Mouse (Mus musculus) neutrophil, adult 5-6 weeks (primary cell): ENCODE data around the gene Ncbp3. TPM values are rescaled to one million over a fixed set of nuclear protein-coding genes. Genes with fewer than 3 reads are reported as not detected.

Source experiments
- ATAC-seq: fragments of 151-379, 151-347 bp; 2 replicates; pipeline ENCODE4 v1.8.0; 2017; ENCODE audit warnings: mild to moderate bottlenecking, moderate TSS enrichment; ENCODE audit not compliant: insufficient number of reproducible peaks, poor library complexity, low FRiP score, severe bottlenecking; ENCODE audit errors: extremely low read depth
- total RNA-seq: library from RNA; stranded (forward); fragments of 200-1000 nt; gene quantifications from 2 replicates; pipeline ENCODE4 v1.2.3, GENCODE M21; 2017

Gene Ncbp3
- total RNA-seq = 17.4 and 18.7 TPM in 2 replicates

DNA sequence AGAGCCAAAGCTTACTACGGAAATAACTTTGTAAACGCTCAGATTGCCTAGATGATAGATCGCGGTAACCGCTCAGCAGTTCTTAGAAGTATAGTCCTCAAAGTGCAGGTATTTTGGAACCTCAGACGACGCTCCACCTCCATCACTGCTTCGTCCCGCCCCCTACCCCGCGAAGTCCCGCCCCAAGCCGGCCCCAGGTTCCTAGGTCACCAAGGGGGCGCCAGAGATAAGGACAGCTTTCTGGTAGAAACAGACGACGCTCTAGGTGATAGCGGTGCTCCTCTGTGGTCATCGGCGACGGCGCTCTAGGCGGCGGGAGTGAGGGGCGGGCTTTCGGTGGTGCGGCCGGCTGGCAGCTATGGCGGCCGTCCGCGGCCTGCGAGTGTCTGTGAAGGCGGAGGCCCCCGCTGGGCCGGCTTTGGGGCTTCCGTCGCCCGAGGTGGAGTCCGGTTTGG is at the start of gene Ncbp3:
TSS of gene Ncbp3 (plus strand) at position 242 of the 455 bp plus-strand sequence.
- peak; percentile 97 for ATAC-seq

DNA sequence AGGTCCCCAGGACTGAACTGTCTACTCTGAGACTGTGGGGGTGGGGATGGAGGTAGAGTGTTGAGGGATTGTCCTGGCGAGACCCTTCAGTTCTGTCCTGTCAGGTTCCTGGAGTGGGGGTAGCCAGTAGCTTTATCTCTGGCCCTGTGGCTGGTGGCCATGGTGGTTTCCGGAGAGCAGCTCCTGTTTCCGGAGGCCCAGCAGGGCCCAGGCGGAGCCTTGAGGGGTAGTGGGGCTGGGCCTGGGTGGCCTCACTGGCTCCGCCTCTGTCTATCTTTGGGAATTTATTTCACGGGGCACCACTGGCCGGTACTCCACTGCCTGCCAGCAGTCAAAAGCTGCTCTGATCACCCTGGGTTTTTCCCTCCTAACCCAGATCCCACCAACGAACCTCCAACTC is 48.8 kb upstream of the Ncbp3 start, which contains the start of gene P2rx1:
TSS of gene P2rx1 (plus strand) at position 333 of the 400 bp plus-strand sequence.
- no peak for ATAC-seq

DNA sequence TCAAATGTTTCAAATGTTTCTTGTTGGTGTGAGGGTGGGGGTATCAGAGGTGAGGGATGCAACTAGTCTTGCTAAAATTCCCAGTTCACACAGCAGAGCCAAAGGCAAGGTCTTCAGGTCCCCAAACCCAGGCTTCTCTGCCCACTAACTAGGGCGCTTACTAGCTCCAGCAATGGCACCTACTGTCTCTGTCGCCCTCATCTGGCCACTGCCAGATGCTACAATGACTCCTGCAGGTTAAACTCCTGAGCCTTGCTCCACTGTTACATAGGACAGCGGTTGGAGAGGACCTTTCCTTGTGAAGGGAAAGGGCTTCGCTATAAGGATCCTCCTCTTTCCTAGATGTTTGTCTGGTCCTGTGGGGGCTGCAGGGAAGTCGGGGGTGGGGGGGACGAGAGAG is 46.6 kb upstream of the Ncbp3 start:
- ATAC-seq = peak; percentile 77

DNA sequence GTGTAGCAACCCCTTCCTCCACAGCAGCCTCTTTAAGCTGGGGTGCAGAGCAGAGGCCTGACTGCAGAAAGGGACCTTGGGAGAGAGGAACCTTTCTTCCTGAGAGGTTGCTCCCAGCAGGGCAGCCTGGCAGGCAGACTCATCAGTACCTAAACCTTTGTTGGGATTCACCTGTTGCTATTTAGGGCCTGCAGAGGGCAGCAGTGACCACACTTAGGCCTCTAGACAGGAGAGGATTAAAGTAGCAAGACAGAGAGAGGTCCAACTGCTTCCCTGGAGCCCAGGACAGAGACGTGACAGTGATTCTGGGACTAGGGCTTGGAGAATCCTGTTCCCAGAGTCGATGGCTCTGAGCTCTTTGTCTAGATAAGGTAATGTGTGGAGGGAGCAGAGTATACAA is 41.2 kb upstream of the Ncbp3 start:
- ATAC-seq = peak; percentile 78

DNA sequence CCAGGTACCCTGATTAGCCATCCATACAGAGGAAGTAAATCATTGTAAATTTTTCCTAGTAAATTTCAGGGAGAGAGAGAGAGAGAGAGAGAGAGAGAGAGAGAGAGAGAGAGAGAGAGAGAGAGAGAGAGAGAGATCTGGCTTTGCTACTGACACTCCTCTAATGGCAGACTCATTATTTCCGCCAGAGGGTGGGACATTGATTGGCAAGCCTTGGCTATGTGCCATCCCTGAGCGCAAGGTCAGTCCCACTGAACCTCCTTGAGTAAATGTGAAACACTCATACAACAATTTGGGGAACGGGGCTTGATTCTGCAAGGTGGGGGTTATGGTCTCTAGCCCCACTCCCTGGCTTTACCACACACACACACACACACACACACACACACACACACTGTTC is 40.5 kb upstream of the Ncbp3 start:
- no peak for ATAC-seq

DNA sequence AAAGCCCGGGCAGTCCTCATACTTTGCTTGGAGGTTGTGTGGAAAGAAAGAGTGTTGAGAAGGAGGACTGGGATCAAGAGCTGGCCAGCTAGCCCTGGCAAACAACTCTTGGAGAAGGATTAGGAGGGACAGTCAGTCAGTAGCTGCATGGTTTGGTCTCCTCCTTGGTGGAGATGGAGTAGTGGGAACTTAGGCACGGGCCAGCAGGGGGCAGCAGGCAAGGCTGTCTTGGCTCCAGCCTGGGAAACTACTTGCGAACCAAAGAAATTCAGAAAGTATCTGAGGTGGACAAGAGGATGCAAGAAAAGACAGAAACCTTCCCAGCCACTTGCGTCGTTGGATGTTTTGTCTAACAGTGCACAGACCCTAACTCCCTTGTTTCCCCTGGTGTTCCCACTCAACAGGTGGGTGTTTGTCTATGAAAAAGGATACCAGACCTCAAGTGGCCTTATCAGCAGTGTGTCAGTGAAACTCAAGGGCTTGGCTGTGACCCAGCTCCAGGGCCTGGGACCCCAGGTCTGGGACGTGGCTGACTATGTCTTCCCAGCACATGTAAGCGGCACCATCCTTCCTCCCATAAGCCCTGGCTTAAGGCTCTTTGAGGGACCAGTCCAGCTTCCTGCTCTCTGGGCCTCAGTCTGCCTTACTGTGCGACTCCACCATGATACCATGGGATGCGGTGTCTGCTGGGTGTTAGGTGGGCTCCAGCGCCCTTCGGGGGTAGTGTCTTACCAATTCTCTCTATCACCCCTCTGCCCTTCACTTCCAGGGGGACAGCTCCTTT is 39.7 kb upstream of the Ncbp3 start:
- ATAC-seq = peak; percentile 57

DNA sequence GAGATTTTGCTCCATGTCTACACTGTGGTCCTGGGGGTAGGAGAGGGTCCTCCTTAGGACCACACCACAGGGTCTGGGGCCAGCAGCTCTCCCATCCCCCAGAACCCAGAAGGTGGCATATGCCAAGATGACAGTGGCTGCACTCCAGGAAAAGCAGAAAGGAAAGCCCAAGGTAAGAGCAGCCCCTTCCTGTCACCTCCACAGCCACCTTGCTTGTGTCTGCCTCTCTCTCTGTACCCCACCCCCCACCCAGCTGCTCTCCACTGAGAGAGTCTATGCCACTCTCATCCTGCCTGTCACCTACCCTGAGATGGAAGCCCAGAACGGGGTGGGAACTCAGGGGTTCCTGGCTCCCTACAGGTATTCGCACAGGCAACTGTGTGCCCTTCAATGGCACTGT is 38.8 kb upstream of the Ncbp3 start:
- no peak for ATAC-seq

DNA sequence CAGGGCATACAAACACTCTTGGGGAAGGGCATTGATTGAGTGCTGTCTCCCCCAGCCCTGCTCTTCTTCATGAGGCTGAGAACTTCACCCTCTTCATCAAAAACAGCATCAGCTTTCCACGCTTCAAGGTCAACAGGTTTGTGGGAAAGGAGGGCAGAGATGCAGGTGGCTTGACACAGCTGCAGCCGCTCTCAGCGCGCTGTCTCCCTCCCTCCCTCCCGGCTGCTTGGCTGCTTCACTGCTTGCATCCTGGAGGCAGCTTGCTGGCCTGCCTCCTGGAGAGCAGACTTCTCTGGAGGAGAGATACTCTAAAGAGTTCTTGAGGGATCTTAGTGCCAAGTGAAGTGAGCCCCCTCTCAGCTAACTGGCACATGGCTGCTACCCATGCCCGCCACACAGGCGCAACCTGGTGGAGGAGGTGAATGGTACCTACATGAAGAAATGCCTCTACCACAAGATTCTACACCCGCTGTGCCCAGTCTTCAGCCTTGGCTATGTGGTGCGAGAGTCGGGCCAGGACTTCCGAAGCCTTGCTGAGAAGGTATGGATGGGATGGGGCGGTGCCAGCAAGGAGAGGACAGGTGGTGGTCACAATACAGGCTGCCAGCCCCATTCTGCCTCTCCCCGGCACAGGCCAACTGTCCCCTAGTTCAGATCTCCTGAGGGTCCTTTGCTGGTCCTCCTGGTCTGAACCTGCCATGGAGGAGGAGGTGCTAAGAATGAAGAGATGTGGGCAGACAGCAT is 37.9 kb upstream of the Ncbp3 start:
- ATAC-seq = no peak

DNA sequence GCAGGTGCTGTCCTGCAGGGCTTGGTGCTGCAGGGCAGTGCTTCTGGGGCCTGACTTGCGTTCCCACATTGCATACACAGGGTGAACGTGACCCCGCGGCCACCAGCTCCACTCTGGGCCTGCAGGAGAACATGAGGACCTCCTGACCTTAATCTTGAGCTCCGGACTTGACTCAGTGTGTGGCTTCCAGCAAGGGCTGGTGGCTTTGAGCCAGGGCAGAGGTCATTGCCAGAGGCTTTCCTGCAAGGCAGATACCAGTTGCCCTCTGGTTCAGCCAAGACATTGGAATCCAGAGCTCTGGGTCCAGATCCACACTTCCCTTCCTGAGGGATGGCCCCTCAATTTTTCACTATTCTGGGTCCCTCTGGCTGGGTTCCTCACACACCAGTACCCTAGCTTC is 33.6 kb upstream of the Ncbp3 start:
- ATAC-seq = no peak

DNA sequence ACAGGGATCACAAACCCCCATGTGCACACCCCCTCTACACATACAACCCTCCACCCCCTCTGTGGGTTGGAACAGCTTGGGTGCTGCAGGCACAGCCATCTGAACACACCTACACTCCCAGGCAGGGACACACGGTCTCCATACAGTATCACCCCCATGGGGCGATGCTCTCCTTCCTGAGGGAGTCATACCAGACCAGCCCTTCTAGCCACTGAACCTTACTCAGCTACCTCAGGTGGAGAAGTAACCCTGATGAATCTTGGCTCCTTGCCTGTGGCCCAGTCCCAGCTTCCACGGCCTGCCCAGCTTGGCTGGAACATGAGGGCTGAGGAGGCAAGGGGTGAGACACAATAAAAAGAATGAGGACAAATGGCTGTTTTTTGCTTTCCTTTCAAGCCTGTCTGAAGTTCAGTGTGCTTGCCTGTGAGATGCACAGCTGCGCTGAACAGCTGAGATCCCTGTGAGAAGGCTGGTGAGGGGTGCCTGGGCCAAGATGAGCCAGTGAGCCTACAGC is 32.7 kb upstream of the Ncbp3 start:
- ATAC-seq = no peak

DNA sequence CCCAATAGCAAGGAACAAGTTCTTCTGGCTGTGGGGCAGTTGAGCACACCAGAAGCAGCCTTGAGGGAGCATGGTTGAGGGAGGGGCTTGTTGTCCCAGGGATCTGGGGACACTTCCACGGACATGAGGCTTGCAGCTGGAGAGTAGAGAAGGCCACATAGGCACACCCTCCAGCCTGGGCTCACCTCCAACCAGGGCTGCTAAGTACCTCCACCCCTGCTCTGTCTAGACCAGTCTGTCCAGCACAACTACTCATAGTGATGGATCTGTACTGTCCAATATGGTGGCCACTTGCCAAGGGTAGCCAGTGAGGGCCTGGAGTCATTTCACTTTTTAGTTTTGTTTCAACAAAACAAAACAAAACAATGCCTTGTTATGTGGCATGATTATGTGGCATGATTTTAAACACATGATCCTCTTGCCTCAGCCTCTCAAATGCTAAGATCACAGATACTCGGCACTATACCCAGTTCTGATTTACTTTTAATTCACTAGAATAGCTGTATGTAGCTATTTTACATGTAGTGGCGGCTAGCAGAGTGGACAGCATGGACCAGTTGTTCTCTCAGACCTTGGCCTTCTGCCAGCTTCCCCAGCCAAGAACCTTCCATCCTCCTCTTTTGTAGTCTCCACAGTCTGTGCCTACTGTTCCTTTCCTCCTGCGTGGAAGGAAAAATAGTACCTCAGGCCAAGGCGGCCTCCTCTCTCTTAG is 32.0 kb upstream of the Ncbp3 start:
- no peak for ATAC-seq

DNA sequence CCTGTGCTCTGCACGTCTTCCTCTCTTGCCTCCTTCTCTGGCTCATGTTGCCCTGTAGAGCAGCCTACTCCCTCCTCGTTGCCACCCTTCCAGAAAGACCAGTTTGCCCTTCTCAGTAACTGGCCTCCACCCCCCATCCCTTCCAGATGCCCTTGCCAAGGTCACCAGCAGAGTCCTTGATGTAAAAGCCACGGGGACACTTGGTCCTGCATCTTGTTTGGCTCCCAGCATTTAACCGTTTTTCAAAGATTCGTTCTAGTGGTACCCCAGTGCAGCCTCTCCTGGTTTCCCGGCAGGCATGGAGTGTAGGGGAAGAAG is 31.5 kb upstream of the Ncbp3 start:
- no peak for ATAC-seq

DNA sequence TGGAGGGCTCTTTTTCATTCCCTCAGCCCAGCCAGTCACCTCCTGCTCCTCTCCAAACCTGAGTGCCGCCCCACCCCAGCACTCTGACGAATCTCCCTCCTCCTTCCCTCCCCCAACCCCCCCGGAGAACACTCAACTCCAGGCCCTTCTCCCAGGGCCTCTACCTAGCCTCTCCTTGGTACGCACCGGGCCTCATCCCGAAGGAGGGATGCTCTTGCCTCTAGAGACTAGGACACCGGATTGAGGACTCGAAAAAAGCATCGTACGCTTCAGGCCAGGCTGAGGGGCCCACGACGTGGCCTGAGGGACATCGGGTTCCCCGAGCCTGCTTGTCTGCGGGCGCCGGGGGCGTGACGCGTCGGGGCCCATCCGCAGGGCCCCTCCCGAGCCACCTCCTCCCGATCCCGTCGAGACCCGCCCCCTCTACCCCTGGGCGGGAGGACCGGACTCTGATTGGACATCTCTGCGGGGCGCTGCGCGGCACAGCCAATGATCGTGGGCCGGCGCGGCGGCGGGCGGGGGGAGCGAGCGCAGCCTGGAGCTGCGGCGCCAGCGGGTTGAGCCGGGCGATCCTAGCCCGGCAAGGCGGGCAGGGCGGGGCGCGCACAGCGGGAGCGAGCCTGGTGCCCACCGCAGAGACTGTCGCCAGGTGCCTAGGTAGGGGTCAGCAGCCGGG is 29.0 kb upstream of the Ncbp3 start, which contains the start of gene Camkk1:
TSS of gene Camkk1 (plus strand) at position 538 of the 676 bp plus-strand sequence.
- peak; percentile 81 for ATAC-seq

DNA sequence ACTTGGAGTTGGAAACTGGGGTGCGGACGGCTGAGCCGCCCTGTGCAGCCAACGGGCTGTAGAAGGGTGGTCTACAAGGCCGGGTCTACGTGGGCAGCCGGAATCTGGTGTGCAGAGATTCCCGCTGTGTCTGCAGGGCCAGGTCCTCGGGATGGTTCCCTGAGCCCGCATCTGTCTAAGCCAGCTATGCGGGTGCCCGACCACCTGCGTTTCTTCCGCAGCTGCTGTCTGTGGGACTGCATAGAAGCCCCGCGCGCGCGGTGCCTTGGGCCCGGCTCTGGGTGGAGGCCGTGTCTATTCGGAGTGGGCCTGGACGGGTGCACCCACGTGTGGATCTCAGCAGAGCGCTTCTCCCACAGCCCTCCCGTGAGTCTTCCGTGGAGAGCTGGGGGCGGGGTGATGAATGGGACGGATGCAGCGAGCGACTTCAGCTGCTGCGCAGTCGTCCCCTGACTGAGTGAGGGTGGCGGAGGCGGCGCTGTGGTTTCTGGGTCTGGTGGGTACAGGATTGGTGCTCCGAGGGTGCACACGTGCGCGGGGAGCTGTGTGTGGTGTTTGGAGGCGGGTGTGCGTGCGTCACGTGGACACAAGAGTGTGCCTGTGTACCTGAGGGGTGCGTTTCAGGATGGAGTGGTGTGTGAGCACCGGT is 28.3 kb upstream of the Ncbp3 start:
- ATAC-seq = peak; percentile 59

DNA sequence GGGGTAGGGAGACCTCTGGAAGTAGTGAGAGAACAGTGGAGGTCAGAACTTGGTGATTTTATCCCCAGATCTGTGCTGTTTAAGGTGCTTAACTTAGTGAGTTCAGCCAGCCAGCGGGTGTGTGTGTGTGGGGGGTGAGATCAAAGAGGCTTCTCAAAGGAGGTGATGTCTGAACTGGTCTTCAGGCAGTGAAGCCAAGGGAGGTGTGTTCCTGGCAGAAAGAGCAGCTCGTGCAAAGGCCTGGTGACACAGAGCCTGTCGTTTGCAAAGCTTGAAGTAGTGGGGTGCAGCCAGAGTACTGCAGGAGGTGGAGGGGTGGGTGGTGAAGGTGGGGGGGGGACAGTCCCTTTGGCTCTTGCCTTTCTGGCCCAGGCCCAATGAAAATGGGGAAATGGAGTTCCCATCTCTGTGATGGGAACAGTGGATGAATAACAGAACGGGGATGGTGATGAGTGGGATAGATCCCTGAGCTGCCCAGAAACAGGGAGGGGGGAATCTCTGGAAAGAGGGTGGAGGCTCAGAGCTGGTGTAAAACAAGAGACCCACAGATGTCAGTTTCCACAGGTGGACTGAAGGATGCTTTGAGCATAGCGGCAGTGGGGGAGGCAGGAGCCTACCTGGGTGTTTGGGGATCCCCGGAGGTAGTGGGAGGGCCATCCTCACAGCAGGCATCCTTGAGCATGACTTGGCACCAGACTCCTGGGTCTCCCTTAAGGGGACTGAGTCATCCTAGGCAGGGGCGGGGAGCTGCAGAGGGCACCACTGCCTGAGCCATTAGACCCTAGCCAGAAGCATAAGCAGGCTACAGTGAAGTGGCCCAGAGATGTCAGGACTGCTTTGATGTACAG is 26.4 kb upstream of the Ncbp3 start:
- no peak for ATAC-seq

DNA sequence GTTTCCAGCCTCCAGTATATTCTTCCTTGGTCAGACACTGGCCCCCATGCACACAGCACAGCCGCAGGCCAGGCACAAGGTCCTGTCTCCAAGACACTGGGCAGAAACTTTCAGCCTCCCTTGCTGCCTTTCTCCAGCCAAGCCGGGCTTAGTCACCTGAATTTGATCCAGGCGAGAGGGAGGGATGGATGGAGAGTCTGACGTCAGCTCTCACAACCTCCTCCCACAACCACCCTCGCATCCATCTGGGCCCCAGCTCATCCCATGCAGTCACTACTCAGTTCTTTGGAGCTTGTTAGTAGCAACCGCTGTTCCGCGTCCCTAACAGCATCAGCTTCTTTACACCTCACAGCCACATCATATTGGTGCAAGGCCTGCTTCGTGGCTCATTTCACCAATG is 24.5 kb upstream of the Ncbp3 start:
- ATAC-seq = no peak

DNA sequence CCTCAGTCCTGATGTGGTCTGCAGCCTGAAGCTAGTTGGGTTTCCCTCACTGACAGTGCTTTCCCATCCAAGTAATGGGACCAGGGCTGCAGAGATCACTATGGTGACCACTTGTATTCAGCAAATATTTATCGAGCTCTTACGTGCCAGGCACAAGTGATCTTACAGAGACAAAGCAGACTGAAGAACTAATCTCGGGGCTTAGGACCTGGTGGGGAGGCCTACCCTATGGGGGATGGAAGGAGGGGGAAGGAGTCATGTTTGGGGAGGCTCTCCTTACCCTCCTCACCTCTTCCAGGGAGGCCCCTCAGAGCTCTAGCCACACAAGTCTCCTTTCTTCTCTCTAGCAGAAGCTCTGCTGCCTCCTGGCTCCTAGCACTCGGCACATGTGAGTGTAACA is 23.8 kb upstream of the Ncbp3 start:
- ATAC-seq = no peak
